Mouse (Mus musculus): ENCODE measurements at regions not wholly inside any gene's neighbourhood (a gene's known extent, or its start where the extent isn't known, plus 50 kb on each side); places are given as distances from the start of the nearest gene placed in this dataset.
"Not testable (repeated sequence)": the region's sequence is repeated elsewhere in the genome, so short reads cannot be mapped to it uniquely, and the experiment has no call there.

- Histone ChIP-seq H3K9me3 (replicated peaks; ENCODE audit: control insufficient read depth, low read length, poor library complexity, severe bottlenecking) (no peaks in the 10 kb centered on the region), H3K36me3 (ENCODE audit: control insufficient read depth, insufficient read depth, low read length) (no peaks in the 10 kb centered on the region), H3K4me3 (ENCODE audit: low read depth, low read length) (no peak overlapping the region), H3K9ac (ENCODE audit: low read depth, low read length) (no peak overlapping the region), H3K27ac (ENCODE audit: low read length) (no peak overlapping the region), H3K4me2 (ENCODE audit: low read length) (no peak overlapping the region), H3K27me3 (ENCODE audit: control insufficient read depth, insufficient read depth, low read depth, low read length) (no peaks in the 10 kb centered on the region), H3K4me1 (ENCODE audit: control insufficient read depth, insufficient read depth, low read length) (peaks cover 5% of the 10 kb centered on the region; the same call in 1 of the 2 replicates)
- WGBS = 20% methylated on average over 16 of the region's 16 CpGs
- ATAC-seq = 0 out of 2 replicates have a peak, but pooled peaks have one; percentile 60
Observed at GRCm38 (mm10) chr7:83443596-83444278, 141.0 kb upstream of the Tmc3 start.

GRCm38 (mm10) chr7:83444279-83444615 is 140.5 kb upstream of the Tmc3 start:
- Histone ChIP-seq H3K27ac (ENCODE audit: low read length) (no peak overlapping the region), H3K4me3 (ENCODE audit: low read depth, low read length) (no peak overlapping the region), H3K36me3 (ENCODE audit: control insufficient read depth, insufficient read depth, low read length) (no peaks in the 10 kb centered on the region), H3K4me2 (ENCODE audit: low read length) (no peak overlapping the region), H3K27me3 (ENCODE audit: control insufficient read depth, insufficient read depth, low read depth, low read length) (no peaks in the 10 kb centered on the region), H3K9me3 (replicated peaks; ENCODE audit: control insufficient read depth, low read length, poor library complexity, severe bottlenecking) (no peaks in the 10 kb centered on the region), H3K4me1 (ENCODE audit: control insufficient read depth, insufficient read depth, low read length) (peaks cover 5% of the 10 kb centered on the region; the same call in 1 of the 2 replicates), H3K9ac (ENCODE audit: low read depth, low read length) (no peak overlapping the region)
- ATAC-seq = no peak
- 57% methylated on average over 1 of the region's 1 CpGs for WGBS

- no peaks in the 10 kb centered on the region for H3K9me3 ChIP-seq (replicated peaks; ENCODE audit: control insufficient read depth, low read length, poor library complexity, severe bottlenecking)
- ATAC-seq = no peak
- H3K9ac ChIP-seq (ENCODE audit: low read depth, low read length) = no peak overlapping the region
- no peak overlapping the region for H3K27ac ChIP-seq (ENCODE audit: low read length)
- H3K4me2 ChIP-seq (ENCODE audit: low read length) = no peak overlapping the region
- H3K4me3 ChIP-seq (ENCODE audit: low read depth, low read length) = no peak overlapping the region
- H3K4me1 ChIP-seq (ENCODE audit: control insufficient read depth, insufficient read depth, low read length) = peaks cover 5% of the 10 kb centered on the region; the same call in 1 of the 2 replicates
- no peaks in the 10 kb centered on the region for H3K27me3 ChIP-seq (ENCODE audit: control insufficient read depth, insufficient read depth, low read depth, low read length)
- H3K36me3 ChIP-seq (ENCODE audit: control insufficient read depth, insufficient read depth, low read length) = no peaks in the 10 kb centered on the region
- 43% methylated on average over 5 of the region's 5 CpGs for WGBS
Observed at GRCm38 (mm10) chr7:83445181-83445926, 139.4 kb upstream of the Tmc3 start.

- Histone ChIP-seq H3K4me3 (ENCODE audit: low read depth, low read length) (no peak overlapping the region), H3K4me2 (ENCODE audit: low read length) (no peak overlapping the region), H3K27ac (ENCODE audit: low read length) (no peak overlapping the region), H3K27me3 (ENCODE audit: control insufficient read depth, insufficient read depth, low read depth, low read length) (no peaks in the 10 kb centered on the region), H3K9ac (ENCODE audit: low read depth, low read length) (no peak overlapping the region), H3K4me1 (ENCODE audit: control insufficient read depth, insufficient read depth, low read length) (no peaks in the 10 kb centered on the region), H3K36me3 (ENCODE audit: control insufficient read depth, insufficient read depth, low read length) (no peaks in the 10 kb centered on the region), H3K9me3 (replicated peaks; ENCODE audit: control insufficient read depth, low read length, poor library complexity, severe bottlenecking) (no peaks in the 10 kb centered on the region)
- 44% methylated on average over 3 of the region's 3 CpGs for WGBS
- ATAC-seq = no peak
Observed at GRCm38 (mm10) chr7:83450346-83450745, 134.4 kb upstream of the Tmc3 start.

GRCm38 (mm10) chr7:83452309-83452708 is 132.4 kb upstream of the Tmc3 start:
- ATAC-seq = no peak
- Histone ChIP-seq H3K27me3 (ENCODE audit: control insufficient read depth, insufficient read depth, low read depth, low read length) (no peaks in the 10 kb centered on the region), H3K9ac (ENCODE audit: low read depth, low read length) (no peak overlapping the region), H3K4me1 (ENCODE audit: control insufficient read depth, insufficient read depth, low read length) (no peaks in the 10 kb centered on the region), H3K27ac (ENCODE audit: low read length) (no peak overlapping the region), H3K9me3 (replicated peaks; ENCODE audit: control insufficient read depth, low read length, poor library complexity, severe bottlenecking) (no peaks in the 10 kb centered on the region), H3K4me3 (ENCODE audit: low read depth, low read length) (no peak overlapping the region), H3K36me3 (ENCODE audit: control insufficient read depth, insufficient read depth, low read length) (no peaks in the 10 kb centered on the region), H3K4me2 (ENCODE audit: low read length) (no peak overlapping the region)
- WGBS = 63% methylated on average over 7 of the region's 7 CpGs

- Histone ChIP-seq H3K9me3 (replicated peaks; ENCODE audit: control insufficient read depth, low read length, poor library complexity, severe bottlenecking) (no peaks in the 10 kb centered on the region), H3K27ac (ENCODE audit: low read length) (no peak overlapping the region), H3K9ac (ENCODE audit: low read depth, low read length) (no peak overlapping the region), H3K4me3 (ENCODE audit: low read depth, low read length) (no peak overlapping the region), H3K36me3 (ENCODE audit: control insufficient read depth, insufficient read depth, low read length) (no peaks in the 10 kb centered on the region), H3K27me3 (ENCODE audit: control insufficient read depth, insufficient read depth, low read depth, low read length) (no peaks in the 10 kb centered on the region), H3K4me1 (ENCODE audit: control insufficient read depth, insufficient read depth, low read length) (no peaks in the 10 kb centered on the region), H3K4me2 (ENCODE audit: low read length) (no peak overlapping the region)
- 71% methylated on average over 3 of the region's 3 CpGs for WGBS
- ATAC-seq = no peak
Observed at GRCm38 (mm10) chr7:83459520-83459919, 125.2 kb upstream of the Tmc3 start.

- Histone ChIP-seq H3K27me3 (ENCODE audit: control insufficient read depth, insufficient read depth, low read depth, low read length) (no peaks in the 10 kb centered on the region), H3K4me3 (ENCODE audit: low read depth, low read length) (no peak overlapping the region), H3K27ac (ENCODE audit: low read length) (no peak overlapping the region), H3K4me2 (ENCODE audit: low read length) (no peak overlapping the region), H3K4me1 (ENCODE audit: control insufficient read depth, insufficient read depth, low read length) (no peaks in the 10 kb centered on the region), H3K36me3 (ENCODE audit: control insufficient read depth, insufficient read depth, low read length) (no peaks in the 10 kb centered on the region), H3K9ac (ENCODE audit: low read depth, low read length) (no peak overlapping the region), H3K9me3 (replicated peaks; ENCODE audit: control insufficient read depth, low read length, poor library complexity, severe bottlenecking) (no peaks in the 10 kb centered on the region)
- no peak for ATAC-seq
- 81% methylated on average over 8 of the region's 8 CpGs for WGBS
Observed at GRCm38 (mm10) chr7:83467006-83467405, 117.7 kb upstream of the Tmc3 start.

GRCm38 (mm10) chr7:83469856-83470255 is 114.9 kb upstream of the Tmc3 start:
- not testable (repeated sequence) for H3K27ac ChIP-seq (ENCODE audit: low read length); H3K27me3 ChIP-seq (ENCODE audit: control insufficient read depth, insufficient read depth, low read depth, low read length); H3K4me3 ChIP-seq (ENCODE audit: low read depth, low read length); H3K36me3 ChIP-seq (ENCODE audit: control insufficient read depth, insufficient read depth, low read length); H3K4me2 ChIP-seq (ENCODE audit: low read length); H3K9me3 ChIP-seq (replicated peaks; ENCODE audit: control insufficient read depth, low read length, poor library complexity, severe bottlenecking); H3K9ac ChIP-seq (ENCODE audit: low read depth, low read length); ATAC-seq; H3K4me1 ChIP-seq (ENCODE audit: control insufficient read depth, insufficient read depth, low read length)
- WGBS = 91% methylated on average over 4 of the region's 4 CpGs

- no peaks in the 10 kb centered on the region for H3K36me3 ChIP-seq (ENCODE audit: control insufficient read depth, insufficient read depth, low read length)
- no peak overlapping the region for H3K4me2 ChIP-seq (ENCODE audit: low read length)
- H3K27ac ChIP-seq (ENCODE audit: low read length) = no peak overlapping the region
- no peaks in the 10 kb centered on the region for H3K9me3 ChIP-seq (replicated peaks; ENCODE audit: control insufficient read depth, low read length, poor library complexity, severe bottlenecking)
- H3K4me1 ChIP-seq (ENCODE audit: control insufficient read depth, insufficient read depth, low read length) = peaks cover 5% of the 10 kb centered on the region; the same call in 1 of the 2 replicates
- no peak overlapping the region for H3K9ac ChIP-seq (ENCODE audit: low read depth, low read length)
- ATAC-seq = no peak
- H3K27me3 ChIP-seq (ENCODE audit: control insufficient read depth, insufficient read depth, low read depth, low read length) = no peaks in the 10 kb centered on the region
- no peak overlapping the region for H3K4me3 ChIP-seq (ENCODE audit: low read depth, low read length)
- WGBS = 74% methylated on average over 2 of the region's 2 CpGs
Observed at GRCm38 (mm10) chr7:83471111-83471510, 113.6 kb upstream of the Tmc3 start.
